ENCODE assay signal across 22 mouse cellular contexts in genomic region chr10:108531111-108531510, GRCm38 (mm10).
DNase-seq lines count a peak whose midpoint lies in the region; ATAC-seq and TF ChIP-seq lines count a peak whose summit lies in the region.
"Had no signal": no experiment of that assay in that cellular context is flagged by ENCODE, and none has a peak within 500 bp of the region (broad histone marks: within the 10 kb centered on the region; RNA-seq: fewer than 3 reads in every experiment).

No protein-coding gene starts in this region.

- H3K4me2 ChIP-seq in heart, embryonic 16.5 days (ENCODE audit: low read depth, low read length) = no peak overlapping the region
- H3K4me2 ChIP-seq in lung, embryonic 16.5 days (ENCODE audit: low read depth, low read length) = no peak overlapping the region
- H3K4me2 ChIP-seq: heart, embryonic 11.5 days; limb, embryonic 13.5 days; liver, embryonic 13.5 days had no signal

- no peak for TF ChIP-seq POLR2A in embryonic fibroblast, embryonic 13.5 days (IDR thresholded peaks at IDR 0.05; ENCODE audit: low read depth, low read length)

- H3K36me3 ChIP-seq in heart, embryonic 16.5 days (ENCODE audit: control insufficient read depth, insufficient read depth) = no peaks in the 10 kb centered on the region
- H3K36me3 ChIP-seq in lung, embryonic 16.5 days (ENCODE audit: control insufficient read depth, insufficient read depth, low read length) = no peaks in the 10 kb centered on the region
- H3K36me3 ChIP-seq: limb, embryonic 13.5 days; liver, embryonic 13.5 days had no signal

- 0 out of 2 replicates have a peak, but pooled peaks have one; percentile 18 for ATAC-seq in heart, embryonic 16.5 days (replicated peaks; ENCODE audit: extremely low read depth, insufficient read depth, low FRiP score)
- peak; percentile 89 for ATAC-seq in lung, embryonic 16.5 days (ENCODE audit: low read depth)
- ATAC-seq: forebrain, embryonic 14.5 days; hindbrain, postnatal 0 days had no signal

- no peak overlapping the region for H3K27ac ChIP-seq in heart, embryonic 16.5 days (ENCODE audit: low read length)
- H3K27ac ChIP-seq in lung, embryonic 16.5 days (ENCODE audit: low read length) = peak overlapping the region; percentile 62
- H3K27ac ChIP-seq in embryonic fibroblast, embryonic 13.5 days (ENCODE audit: insufficient read depth, low read length) = peak overlapping the region; percentile 7
- H3K27ac ChIP-seq: hindbrain, postnatal 0 days; limb, embryonic 13.5 days; liver, embryonic 13.5 days had no signal

- DNase-seq in heart, adult 8-10 months (ENCODE audit: low spot score) = no peak
- no peak for DNase-seq in lung, postnatal 4 days
- DNase-seq in lung, postnatal 25 days (ENCODE audit: low spot score) = peak; percentile 18
- no peak for DNase-seq in spleen, adult 18-20 months
- DNase-seq in ovary, postnatal 36 days (ENCODE audit: low spot score) = no peak
- DNase-seq: cerebellum, adult 8-10 months; gastrocnemius, postnatal 36 days; heart, postnatal 36 days; kidney, adult 8-10 months; kidney, postnatal 4 days; liver, embryonic 13.5 days; right cerebral cortex, adult 18-20 months; thymus, adult 18-20 months; thymus, postnatal 4 days had no signal

- H3K9ac ChIP-seq in heart, embryonic 16.5 days (ENCODE audit: low read length) = no peak overlapping the region
- H3K9ac ChIP-seq in lung, embryonic 16.5 days (ENCODE audit: low read length) = no peak overlapping the region
- H3K9ac ChIP-seq: limb, embryonic 13.5 days; liver, embryonic 13.5 days had no signal

- no peaks in the 10 kb centered on the region for H3K27me3 ChIP-seq in heart, embryonic 16.5 days (ENCODE audit: control insufficient read depth, insufficient read depth, low read length)
- H3K27me3 ChIP-seq in lung, embryonic 16.5 days (ENCODE audit: control insufficient read depth, insufficient read depth, low read depth, low read length) = no peaks in the 10 kb centered on the region
- H3K27me3 ChIP-seq: limb, embryonic 13.5 days; liver, embryonic 13.5 days had no signal

- WGBS in heart, embryonic 16.5 days = 45% methylated on average over 4 of the region's 4 CpGs
- WGBS in lung, embryonic 16.5 days = 47% methylated on average over 4 of the region's 4 CpGs

- H3K4me1 ChIP-seq in heart, embryonic 16.5 days (ENCODE audit: control insufficient read depth, insufficient read depth, low read length) = peaks cover 8% of the 10 kb centered on the region; the same call in 1 of the 2 replicates
- H3K4me1 ChIP-seq in lung, embryonic 16.5 days (replicated peaks; ENCODE audit: control insufficient read depth, insufficient read depth, low read length) = no peaks in the 10 kb centered on the region
- peaks cover 8% of the 10 kb centered on the region for H3K4me1 ChIP-seq in embryonic fibroblast, embryonic 13.5 days (ENCODE audit: control insufficient read depth, insufficient read depth, low read length)
- H3K4me1 ChIP-seq: limb, embryonic 13.5 days; liver, embryonic 13.5 days had no signal

- no peak overlapping the region for H3K4me3 ChIP-seq in heart, embryonic 16.5 days (ENCODE audit: low read length)
- H3K4me3 ChIP-seq in lung, embryonic 16.5 days (ENCODE audit: low read length) = no peak overlapping the region
- no peak overlapping the region for H3K4me3 ChIP-seq in embryonic fibroblast, embryonic 13.5 days (ENCODE audit: insufficient read depth, low read length)
- H3K4me3 ChIP-seq: erythroblast, embryonic 14.5 days; limb, embryonic 13.5 days; liver, embryonic 13.5 days had no signal

- no peaks in the 10 kb centered on the region for H3K9me3 ChIP-seq in heart, embryonic 16.5 days (replicated peaks; ENCODE audit: control insufficient read depth, low read length)
- no peaks in the 10 kb centered on the region for H3K9me3 ChIP-seq in lung, embryonic 16.5 days (ENCODE audit: control insufficient read depth, low read length)
- H3K9me3 ChIP-seq: limb, embryonic 13.5 days; liver, embryonic 13.5 days had no signal

- no peak for TF ChIP-seq CTCF in embryonic fibroblast, embryonic 13.5 days (IDR thresholded peaks at IDR 0.05; ENCODE audit: borderline replicate concordance, insufficient read depth, low read length)
